Mouse (Mus musculus) c-Kit-positive CD71-positive TER-119-positive erythroid progenitor cells, embryonic 14.5 days (primary cell): Measurements from ENCODE around the gene Prkce.

ENCODE experiments used
- DNase-seq: peaks from one replicate; pipeline ENCODE4 v3.0.0-alpha.2; 2013; ENCODE audit warnings: low spot score

The Prkce gene

DNA sequence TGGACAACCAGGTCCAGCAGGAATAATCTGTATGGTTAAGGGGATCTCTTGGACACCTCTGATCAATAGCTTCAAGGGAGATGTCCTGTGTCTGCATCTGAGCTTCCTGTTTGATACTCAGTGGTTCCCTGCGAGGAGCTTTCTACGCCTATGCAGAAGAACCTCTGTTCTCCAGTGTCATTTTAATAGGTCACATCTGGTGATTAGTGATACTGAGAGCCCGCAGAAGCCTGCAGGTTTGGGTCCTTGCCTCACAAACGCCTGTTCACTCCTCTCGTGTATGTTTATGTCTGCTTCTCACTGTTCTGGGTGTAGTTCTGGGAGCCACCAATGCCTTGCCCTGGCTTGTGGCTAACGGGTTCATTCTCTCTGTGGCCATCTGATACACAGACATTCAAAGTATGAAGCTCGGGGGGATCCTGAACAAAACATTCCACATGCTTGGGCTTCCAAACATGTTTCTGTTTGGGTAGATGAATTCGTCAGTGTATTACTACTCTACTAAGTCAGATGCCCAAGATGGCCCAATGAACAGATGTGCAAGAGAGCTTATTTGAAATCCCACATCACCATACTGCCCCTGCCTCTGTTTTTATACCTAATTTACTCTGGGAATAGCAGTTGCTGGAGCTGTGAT lies 202.6 kb downstream of the Prkce start:
- no peak for DNase-seq

DNA sequence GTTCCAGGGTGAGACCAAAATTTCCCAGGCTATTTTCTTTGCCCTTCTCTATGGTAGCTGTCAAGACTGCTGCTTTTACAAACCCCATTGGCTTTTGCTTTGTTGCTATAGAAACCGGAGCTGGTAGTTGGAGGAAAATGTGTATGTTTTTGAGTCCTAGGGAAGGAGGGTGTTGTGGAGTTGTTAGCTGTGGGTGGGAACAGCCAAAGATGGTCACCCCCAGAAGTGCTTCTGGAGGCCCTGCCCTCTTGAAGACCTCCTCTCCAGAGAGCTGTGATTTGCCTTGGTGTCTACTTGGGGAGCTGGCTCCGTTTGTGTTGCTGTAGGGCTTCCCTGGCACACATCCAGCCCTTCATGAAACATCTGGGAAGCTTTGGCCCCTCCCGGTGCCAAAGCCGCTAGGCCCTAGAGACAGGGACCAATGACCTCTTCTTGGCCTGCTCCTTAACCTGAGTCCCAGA lies 203.5 kb downstream of the Prkce start:
- no peak for DNase-seq

DNA sequence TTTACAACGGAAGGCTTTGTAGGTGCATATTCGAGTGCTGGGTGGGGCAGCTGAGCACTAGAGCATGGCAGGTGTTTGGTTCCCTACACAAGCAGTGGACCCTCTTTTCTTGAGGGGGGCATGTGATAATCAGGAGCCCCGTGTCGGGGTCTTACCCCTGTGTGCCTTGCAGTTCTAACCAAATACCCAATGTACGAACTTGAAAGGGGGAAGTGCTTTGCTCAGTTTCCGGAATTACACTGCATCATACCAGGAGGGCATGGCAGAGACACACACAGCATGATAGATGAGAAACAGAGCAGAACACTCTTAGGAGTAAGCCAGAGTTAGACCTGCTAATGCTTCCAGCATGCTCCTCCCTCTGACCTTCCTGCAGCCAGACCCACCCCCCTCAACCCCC lies 208.8 kb downstream of the Prkce start:
- no peak for DNase-seq

DNA sequence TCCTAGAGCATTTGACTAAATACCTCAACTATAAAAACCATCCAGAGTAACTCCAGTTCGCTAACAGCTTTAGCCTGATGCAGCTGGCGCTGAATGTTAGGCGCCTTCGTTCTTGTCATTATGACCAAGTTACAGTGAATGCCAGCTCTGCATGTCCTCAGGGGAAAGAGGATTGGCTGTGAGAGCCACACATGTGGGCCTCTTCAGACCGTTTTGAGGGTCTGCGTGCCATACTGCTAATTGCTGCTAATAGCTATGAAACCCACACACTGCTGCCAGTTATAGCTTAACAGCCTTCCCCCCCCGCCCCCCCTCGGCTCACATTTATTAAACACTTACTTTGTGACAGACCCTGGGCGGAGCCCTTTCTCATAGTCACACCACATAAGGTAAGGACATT lies 210.3 kb downstream of the Prkce start:
- no peak for DNase-seq

DNA sequence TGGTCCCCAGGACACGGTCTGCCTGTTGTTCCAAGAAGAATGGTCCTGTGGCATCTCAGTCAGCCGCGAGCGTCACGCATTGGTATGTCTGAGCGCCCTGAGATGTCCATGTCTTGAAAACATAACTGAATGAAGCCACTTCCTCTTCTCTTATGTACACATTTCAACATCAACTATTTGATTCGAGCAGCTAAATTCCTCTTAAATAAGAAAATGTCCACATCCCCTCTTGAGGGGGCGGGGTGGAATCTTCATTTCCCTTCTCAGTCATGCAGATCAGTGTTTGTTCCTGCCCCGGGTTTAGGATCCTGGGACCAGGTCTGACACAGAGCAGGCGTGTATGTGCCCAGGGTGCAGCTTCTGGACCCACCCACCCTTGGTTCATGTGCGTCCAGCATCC lies 211.0 kb downstream of the Prkce start:
- DNase-seq: no peak

DNA sequence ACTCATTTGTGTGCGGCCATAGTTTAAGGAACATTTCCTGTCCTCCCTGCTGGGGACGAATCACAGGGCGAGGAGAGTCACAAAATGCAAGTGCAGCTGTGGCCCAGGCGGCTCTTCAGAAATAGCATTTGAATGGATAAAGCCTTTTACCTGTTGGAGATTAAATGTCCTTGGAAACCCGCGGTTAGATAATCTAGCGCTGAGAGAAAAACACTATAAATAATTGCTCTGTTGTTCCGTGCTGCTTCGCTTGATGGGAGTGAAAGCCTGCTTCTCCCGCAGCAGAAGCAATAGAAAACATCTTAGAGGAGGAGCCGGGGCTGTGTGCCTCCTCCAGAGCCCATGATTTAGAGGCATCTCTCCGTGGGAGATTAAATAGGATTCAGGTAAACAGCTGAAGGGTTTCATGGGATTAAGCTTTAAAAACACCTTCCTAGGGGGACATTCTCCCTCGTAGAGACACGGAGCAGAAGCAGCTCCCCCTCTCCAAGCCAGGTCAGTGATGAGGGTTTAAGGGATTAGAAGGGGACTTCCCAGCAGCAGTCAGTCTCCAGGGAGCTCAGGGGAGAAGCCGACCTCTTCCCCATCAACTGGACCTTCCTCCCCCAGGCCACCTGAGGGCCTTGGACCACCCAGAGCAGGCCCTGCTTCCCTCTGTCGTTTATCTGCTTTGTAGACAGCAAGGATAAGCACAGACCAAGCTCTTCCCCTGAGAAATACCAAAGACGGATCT lies 212.0 kb downstream of the Prkce start:
- DNase-seq: no peak

DNA sequence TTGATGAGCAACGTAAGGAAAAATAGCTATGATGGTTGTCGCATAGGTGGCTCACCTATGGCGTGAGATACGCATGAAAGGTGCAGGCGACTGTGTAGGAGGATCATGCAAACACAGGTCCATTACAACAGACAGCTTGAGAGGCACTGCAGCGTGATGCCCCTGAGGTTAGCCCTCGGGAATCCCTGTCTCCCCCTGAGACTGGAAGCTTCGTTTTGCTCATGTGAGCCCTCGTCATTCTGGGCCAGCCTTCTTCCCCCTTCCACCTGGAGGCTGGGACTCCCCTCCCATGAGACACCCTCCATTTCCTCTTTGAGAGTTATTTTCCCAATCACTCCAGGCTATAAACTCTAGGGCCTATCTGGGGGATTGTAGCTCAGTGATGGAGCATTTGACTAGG lies 213.9 kb downstream of the Prkce start:
- no peak for DNase-seq

DNA sequence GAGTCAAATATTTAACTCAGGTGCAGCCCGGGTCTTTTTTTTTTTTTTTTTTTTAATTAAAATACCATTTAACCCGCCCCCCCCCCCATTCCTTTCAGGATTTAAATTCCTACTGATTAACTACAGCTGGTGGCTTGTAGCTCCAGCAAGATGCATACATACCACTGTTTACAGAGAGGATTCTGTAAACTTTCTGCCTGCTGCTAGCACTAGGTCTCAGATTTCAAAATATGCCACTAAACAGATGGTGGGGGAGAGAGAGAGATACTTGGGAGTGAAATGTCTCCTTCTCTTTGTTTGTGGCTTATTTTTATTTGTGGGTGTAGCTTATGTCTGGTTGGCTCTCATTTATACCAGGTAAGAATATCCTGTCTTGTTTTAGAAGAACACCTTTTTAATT lies 215.3 kb downstream of the Prkce start:
- no peak for DNase-seq

DNA sequence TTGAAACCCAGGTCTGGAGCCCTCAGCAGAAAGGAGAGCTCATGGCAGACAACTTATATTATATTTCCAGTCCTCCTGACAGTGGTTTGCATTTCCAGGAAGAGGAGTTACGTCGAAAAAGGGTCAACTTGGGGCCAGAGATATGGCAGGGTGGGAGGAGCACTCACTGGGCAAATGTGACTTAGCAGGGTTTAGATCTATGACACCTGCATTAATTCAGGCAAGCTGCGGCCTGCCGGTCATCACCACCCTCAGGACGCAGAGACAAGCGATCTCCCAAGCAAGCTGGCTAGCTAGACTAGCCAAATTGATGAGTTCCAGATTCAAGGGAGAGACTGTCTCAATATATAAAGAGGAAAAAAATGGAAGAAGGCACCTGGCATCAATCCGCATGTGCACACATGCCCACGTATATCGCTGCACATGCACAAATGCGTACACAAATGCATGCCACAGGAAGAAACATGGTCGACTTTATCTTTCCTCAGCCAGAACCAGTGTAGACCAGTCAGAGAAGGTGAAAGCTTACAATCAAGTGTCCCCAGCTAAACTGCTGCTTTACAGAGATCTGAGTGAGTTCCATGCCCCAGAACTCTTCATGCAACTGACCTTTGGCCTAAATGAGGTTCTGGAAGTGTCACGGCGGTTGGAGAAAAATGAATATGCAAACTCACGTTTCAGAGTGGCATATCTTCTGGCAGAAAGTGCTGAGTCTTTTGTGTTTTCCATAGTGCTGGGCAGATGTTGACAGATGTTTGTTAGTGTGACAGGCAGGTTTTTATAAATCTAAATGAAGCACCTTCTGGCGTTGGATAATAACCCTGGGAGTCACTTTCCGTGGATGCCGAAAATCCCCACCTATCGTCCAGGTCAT lies 216.4 kb downstream of the Prkce start:
- DNase-seq: no peak

DNA sequence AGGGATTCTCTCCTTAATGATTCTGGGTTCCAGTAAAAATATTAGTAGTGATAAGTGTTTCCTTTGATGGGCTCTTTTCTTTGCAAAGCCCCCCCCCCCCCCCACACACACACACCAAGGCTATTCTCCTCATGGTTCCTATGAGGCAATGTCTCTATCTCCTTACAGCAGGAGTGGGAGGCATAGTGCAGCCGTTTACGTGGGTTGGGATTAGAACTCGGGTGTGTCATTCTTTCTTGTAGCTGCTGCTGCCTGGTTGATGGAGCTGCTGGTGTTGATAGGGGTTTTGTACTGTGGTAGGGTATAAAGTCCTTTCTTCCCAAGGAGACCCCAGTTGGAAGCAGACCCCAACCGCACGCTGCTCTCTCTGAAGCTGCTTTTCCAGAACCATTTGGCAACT lies 224.9 kb downstream of the Prkce start:
- DNase-seq: no peak

DNA sequence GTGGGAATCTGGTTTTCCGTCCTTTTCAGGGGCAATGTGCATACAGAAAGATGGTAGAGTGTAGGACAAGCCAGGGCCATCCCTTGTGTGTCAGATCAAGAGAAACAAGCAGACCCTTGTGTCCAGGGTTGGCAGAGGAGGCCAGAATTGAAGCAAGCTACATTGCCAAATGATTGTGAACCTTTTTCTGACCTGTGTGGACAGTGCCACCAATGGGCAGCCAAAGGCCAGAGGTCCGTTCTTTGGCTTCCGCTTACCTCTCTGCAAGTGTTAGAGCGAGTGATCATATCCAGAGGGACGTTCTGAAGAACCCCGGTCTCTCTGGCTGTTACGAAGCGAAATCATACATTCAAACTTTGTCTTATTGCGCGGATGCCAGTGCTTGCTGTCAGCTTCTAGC lies 225.6 kb downstream of the Prkce start:
- DNase-seq: no peak

DNA sequence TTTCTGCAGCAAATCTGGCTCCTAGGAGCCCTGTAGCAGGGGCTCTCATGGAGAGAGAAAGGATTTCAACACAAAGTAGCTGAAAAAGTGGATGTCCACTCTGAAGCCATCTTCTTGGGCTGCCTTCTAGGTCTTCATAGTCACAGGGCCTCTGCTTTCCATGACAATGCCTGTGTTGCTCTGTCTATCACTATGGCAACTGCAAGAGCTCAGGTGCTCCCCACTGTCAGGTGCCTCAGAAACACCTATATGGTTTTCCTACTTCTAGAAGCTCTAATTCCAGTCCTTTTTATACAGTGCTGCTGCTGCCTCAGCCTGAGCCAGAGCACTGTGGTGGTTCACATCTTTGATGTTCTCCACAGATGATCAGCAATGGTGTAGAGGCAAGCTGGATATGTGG lies 229.5 kb downstream of the Prkce start:
- DNase-seq: no peak

DNA sequence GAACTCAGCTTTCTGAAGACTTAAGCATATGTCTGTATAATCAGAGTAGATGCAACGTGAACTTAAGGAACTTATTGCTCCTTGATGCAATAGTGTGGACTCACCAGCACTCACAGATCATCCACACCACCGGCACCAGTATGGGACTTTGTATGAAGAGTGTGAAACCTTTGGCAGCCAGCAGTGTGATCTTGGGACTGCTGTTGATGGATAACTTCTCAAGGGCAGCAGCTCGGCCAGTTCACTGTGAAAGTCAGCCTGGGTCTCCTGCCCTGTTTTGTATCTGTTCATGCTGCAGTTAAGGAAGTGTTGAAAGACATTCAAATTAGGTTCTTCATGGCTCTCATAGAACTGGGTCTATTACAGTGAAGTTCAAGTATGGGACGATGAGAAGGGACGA lies 230.1 kb downstream of the Prkce start:
- no peak for DNase-seq

DNA sequence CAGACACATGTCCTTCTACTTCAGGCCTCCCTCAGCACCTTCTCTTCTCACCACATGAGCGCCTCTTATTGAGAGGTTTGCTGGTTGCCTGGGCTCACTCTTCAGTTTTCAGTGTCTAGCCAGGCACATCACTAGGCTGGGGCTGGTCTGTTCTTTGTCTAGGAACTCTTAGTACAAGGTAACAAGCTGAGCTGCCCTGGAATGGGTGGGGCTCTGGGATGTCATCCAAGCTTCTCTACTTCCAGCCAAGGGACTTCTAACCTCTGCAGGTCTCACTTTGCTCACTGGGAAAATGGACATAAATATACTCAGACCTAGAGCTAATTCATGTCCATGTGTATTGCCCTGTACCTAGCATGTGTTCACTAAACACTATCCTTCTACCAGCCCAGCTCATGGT lies 230.6 kb downstream of the Prkce start:
- DNase-seq: no peak

DNA sequence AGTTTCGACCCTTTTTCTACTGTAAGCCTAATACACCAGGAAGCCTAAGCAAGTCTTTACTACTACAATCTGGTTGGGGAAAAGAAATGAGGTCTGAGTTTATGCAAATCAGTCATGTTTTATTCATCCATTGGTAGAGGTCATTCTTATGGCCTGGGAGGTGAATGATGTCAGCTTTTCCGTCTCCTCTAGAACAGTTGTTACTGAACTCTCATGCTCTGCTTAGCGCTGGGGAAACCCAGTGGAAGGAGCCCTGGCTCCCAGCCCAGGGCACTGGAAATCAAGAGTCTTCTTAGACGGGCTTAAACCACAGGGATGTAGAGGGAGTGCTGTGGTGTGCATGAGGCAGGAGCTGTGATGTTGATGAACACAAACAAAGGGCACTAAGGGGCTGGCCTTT lies 232.4 kb downstream of the Prkce start:
- DNase-seq: no peak

DNA sequence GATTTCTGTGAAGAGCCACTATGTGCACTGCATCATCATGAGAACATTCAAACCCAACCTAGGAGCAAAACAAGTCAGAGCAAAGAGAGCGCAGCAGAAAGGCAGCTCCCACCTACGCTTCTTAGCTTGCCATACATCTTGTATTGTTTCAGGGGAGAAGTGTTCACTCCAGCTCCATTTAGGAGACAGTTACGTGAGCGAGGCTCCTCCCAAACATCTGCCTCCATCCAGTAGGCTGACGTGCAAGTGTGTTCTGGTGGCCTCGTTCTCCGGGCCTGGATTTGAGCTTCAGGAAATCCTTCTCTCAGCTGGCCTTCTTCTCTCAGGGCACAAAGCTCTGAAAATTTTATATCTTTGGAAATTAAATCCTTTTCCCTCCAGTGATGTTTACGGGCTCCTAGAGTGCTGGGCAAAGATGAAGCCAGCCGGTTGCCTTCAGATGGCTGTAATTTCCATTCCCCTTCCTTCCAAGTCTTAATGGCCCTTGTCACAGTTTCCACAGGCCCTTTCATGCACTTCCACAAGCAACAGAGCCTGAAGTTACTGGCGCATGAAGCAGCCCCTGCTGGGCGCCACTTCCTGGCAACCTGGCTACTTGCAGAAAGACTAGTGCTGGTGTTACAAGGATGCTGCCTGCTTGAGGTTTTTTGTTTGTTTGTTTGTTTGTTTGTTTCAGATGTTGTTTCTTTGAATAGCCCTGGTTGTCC lies 237.4 kb downstream of the Prkce start:
- DNase-seq: no peak

DNA sequence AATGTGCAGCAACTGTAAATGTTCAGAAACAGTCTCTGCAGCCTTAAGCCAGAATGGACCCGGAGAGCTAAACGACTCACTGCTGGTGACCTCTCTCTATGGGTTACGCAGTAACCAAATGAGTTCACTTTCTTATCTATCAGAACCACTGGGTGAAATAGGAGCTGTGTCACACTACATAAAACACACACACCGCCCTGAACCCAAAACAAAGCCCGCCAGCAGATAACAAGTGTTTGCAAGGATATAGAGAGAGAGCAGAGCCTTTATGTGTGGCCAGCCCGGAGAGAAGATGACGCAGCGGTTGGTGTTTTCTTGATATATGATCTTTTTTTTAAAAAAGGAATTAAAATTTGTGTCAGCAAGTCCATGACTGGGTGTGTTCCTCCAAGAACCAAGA lies 238.1 kb downstream of the Prkce start:
- DNase-seq: peak; percentile 2

DNA sequence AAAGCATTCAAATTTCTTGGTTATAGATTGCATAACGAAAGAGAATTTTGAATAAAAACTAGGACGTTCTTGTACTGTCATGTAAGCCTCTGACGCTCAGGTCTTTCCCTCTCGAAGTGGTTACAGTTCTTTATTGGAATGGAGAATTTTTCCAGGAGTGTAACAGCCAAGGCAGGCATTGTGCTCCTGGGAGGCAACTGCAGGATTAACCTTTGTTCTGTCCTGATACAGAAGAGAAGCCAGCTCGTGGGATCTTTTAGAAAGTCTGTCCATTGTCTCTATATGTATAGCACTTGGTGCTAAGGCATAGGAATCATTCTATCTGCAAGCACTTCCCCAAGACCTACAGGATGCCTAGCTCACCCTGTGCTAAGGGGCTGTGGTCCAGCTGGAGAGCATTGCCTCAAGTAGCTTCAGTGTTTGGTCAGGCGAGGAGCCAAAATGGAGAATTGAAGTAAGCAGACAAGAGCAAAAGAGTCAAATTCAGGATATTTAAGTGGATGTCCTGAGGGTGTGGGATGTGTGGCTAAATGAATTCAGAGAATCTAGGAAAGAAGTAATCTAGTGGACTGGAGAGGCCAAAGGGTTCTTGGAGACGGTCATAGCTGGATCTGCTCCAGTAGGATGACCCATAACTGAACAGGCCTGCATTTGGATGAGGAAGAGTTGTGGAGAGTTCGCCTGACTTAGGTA lies 240.5 kb downstream of the Prkce start:
- no peak for DNase-seq

DNA sequence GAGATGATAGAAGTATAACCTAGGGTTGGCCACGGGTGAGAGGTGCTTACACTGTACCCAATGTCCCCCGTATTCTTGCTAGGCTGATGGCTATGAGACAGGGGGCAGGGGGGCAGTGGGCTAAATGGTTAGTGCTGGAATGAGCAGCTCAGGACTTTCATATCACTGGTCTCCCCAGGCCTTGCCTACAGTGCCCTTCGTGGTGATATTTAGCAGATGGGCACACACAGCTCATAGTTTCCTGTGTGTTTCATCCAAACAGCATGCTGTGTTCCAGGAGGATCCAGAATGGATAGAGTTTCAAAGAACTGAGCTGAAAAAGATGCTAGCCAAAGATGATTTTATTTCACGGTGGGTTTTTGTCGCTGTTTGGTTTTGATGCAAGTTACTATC lies 241.0 kb downstream of the Prkce start:
- DNase-seq: no peak

DNA sequence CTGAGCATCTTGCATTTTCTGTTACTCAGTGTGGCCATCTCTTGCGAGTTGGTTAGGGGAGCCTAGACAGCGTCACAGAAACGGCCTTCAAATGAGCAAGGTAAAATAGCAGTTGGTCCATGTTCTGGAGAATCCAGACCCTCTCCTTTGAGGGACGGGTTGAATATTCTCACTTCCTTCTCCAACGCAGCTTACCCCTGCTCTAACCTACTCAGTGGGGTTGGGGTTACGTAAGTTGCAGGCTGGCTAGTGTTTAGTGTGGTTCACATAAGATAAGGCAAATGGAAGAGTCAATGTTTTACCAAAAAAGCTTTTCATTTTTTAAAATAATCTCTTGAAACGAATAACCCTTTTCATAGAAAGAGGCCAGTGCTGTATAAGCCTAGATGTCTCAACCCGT lies 241.9 kb downstream of the Prkce start:
- no peak for DNase-seq

DNA sequence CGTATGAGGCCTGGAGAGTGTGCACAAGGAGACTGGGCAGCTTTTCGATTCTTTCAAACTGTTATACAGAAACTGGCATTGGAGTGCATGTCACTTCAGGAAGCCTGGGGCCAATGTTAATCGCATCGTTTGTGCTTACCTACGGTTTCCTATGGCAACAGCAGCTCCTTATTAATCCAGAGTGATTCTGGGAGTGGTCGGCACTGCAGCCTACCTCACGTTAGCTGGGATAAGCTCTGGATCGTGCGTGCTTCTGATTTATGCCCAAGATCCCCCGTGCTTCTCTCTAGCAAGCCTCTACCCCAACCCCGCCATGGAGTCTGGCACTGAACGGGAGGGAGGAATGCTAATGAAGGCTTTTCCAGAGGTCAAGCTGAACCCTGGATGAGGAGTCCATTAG lies 242.9 kb downstream of the Prkce start:
- DNase-seq: no peak

DNA sequence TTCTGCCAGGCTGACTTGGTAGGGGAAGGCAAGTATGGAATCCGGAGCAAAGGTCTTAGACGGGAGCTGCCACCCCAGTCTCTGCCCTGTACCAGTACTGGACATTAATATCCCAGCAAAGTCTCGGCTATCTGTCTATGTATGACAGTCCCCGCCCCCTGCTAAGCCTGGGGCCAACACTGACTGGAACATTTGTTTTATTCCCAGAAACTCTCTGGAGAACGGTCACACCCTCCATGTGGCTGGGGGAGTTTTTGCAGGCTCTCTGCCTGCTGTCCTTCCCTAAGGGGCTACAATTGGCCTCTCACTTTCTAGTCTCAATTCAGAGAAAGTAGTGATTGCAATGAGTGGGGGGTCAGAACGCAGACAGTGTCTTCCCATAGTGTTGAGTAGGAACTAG lies 244.6 kb downstream of the Prkce start:
- DNase-seq: no peak
